Mouse (Mus musculus) retina, embryonic 14.5 days (tissue): ENCODE data around the gene Sema6d.

Experiments used
- DNase-seq: peaks from one replicate; pipeline ENCODE4 v3.0.0-alpha.2; 2015; ENCODE audit warnings: low spot score

Gene Sema6d

GRCm38 (mm10) chr2:124089813-124090230, at the start of gene Sema6d:
Gene Sema6d (plus strand): TSS chr2:124089969.
- DNase-seq = no peak

- DNase-seq = peak; percentile 8
These were observed 29.9 kb upstream of the Sema6d start for GRCm38 (mm10) chr2:124059910-124060309.

- no peak for DNase-seq
These were observed 21.4 kb upstream of the Sema6d start for GRCm38 (mm10) chr2:124068380-124068779.

- DNase-seq = peak; percentile 17
These were observed 19.1 kb upstream of the Sema6d start for GRCm38 (mm10) chr2:124070664-124071063.

- DNase-seq = no peak
These were observed 18.4 kb upstream of the Sema6d start for GRCm38 (mm10) chr2:124071380-124071779.

- peak; percentile 41 for DNase-seq
These were observed 717 bp downstream of the Sema6d start for GRCm38 (mm10) chr2:124090231-124091141.

GRCm38 (mm10) chr2:124099697-124100096, 9.9 kb downstream of the Sema6d start:
- DNase-seq = peak; percentile 16

GRCm38 (mm10) chr2:124100486-124101200, 10.9 kb downstream of the Sema6d start:
- DNase-seq = peak; percentile 74

- no peak for DNase-seq
These were observed 11.4 kb downstream of the Sema6d start for GRCm38 (mm10) chr2:124101201-124101517.

GRCm38 (mm10) chr2:124101580-124101979, 11.8 kb downstream of the Sema6d start:
- DNase-seq = no peak

GRCm38 (mm10) chr2:124103277-124103676, 13.5 kb downstream of the Sema6d start:
- no peak for DNase-seq

- no peak for DNase-seq
These were observed 28.9 kb downstream of the Sema6d start for GRCm38 (mm10) chr2:124118469-124119243.

- DNase-seq = no peak
These were observed 30.6 kb downstream of the Sema6d start for GRCm38 (mm10) chr2:124120355-124120754.

GRCm38 (mm10) chr2:124121539-124121938, 31.8 kb downstream of the Sema6d start:
- no peak for DNase-seq

GRCm38 (mm10) chr2:124125504-124125903, 35.7 kb downstream of the Sema6d start:
- DNase-seq = no peak

- no peak for DNase-seq
These were observed 37.1 kb downstream of the Sema6d start for GRCm38 (mm10) chr2:124126853-124127252.

- DNase-seq = no peak
These were observed 41.1 kb downstream of the Sema6d start for GRCm38 (mm10) chr2:124130876-124131275.

- DNase-seq = no peak
These were observed 51.8 kb downstream of the Sema6d start for GRCm38 (mm10) chr2:124141510-124142044.

GRCm38 (mm10) chr2:124145528-124145927, 55.8 kb downstream of the Sema6d start:
- DNase-seq = peak; percentile 12

GRCm38 (mm10) chr2:124158158-124158557, 68.4 kb downstream of the Sema6d start:
- DNase-seq = no peak

- no peak for DNase-seq
These were observed 72.3 kb downstream of the Sema6d start for GRCm38 (mm10) chr2:124162001-124162599.

GRCm38 (mm10) chr2:124168411-124168810, 78.6 kb downstream of the Sema6d start:
- no peak for DNase-seq
